Mouse (Mus musculus) intestine, embryonic 16.5 days (tissue): Measurements from ENCODE around the gene Slc15a1. TPM values are rescaled to one million over a fixed set of nuclear protein-coding genes. Genes with fewer than 3 reads are reported as not detected.

Experiments
- ATAC-seq: fragments of 200-750 bp; cut with Nextera tagmentation; 2 replicates; pipeline ENCODE4 v1.8.0; 2017; ENCODE audit warnings: moderate TSS enrichment, moderate library complexity
- H3K27ac ChIP-seq: fragments of 300-500 bp; sonication (generic); 2 replicates; pipeline ENCODE4 v1.5.1; 2014; ENCODE audit warnings: mild to moderate bottlenecking, low read length
- H3K27me3 ChIP-seq: fragments of 300-500 bp; sonication (generic); replicated peaks from 2 replicates; pipeline ENCODE4 v1.6.1; 2014; ENCODE audit warnings: low read length, control low read depth, mixed read lengths; ENCODE audit not compliant: control insufficient read depth, insufficient read depth
- H3K36me3 ChIP-seq: fragments of 300-500 bp; sonication (generic); 2 replicates; pipeline ENCODE4 v1.6.1; 2014; ENCODE audit warnings: low read length, control low read depth; ENCODE audit not compliant: control insufficient read depth, insufficient read depth
- H3K4me1 ChIP-seq: fragments of 300-500 bp; sonication (generic); 2 replicates; pipeline ENCODE4 v1.6.1; 2014; ENCODE audit warnings: low read length, control low read depth, mixed read lengths; ENCODE audit not compliant: control insufficient read depth, insufficient read depth
- H3K4me2 ChIP-seq: fragments of 300-500 bp; sonication (generic); 2 replicates; pipeline ENCODE4 v1.6.1; 2014; ENCODE audit warnings: low read depth, low read length, control low read depth
- H3K4me3 ChIP-seq: fragments of 300-500 bp; sonication (generic); 2 replicates; pipeline ENCODE4 v1.5.1; 2014; ENCODE audit warnings: mild to moderate bottlenecking, low read length
- H3K9ac ChIP-seq: fragments of 300-500 bp; sonication (generic); 2 replicates; pipeline ENCODE4 v1.6.1; 2014; ENCODE audit warnings: low read depth, low read length
- H3K9me3 ChIP-seq: fragments of 300-500 bp; sonication (generic); 2 replicates; pipeline ENCODE4 v1.6.1; 2016; ENCODE audit warnings: low read length, control low read depth; ENCODE audit not compliant: control insufficient read depth
- WGBS: fragments of 180-500 bp; shearing (Covaris S2); extraction: QIAGEN DNeasy Blood & Tissue Kit; methylation state at CpG from one replicate; pipeline ENCODE4 v1.1.7; 2014; 5-methylcytosine and 5-hydroxymethylcytosine counted together
- polyA plus RNA-seq: library from polyadenylated mRNA; unstranded; fragments of >200 nt; fragmentation: Nextera tagmentation; extraction: Ambion mirVana; gene quantifications from 2 replicates; pipeline ENCODE4 v1.2.1, GENCODE M21; 2015

The Slc15a1 gene
- polyA plus RNA-seq, 1 experiment from 2014 or later, result 12.6 TPM

- no peak overlapping the region for H3K27ac ChIP-seq
- H3K9ac ChIP-seq, result no peak overlapping the region
- H3K4me2 ChIP-seq, result no peak overlapping the region
- no peaks in the 10 kb centered on the region for H3K4me1 ChIP-seq
- no peak for ATAC-seq
- H3K4me3 ChIP-seq, result no peak overlapping the region
- no peaks in the 10 kb centered on the region for H3K27me3 ChIP-seq
- H3K36me3 ChIP-seq, result no peaks in the 10 kb centered on the region
- WGBS, result 71% methylated on average over 3 of the region's 3 CpGs
- H3K9me3 ChIP-seq, result no peaks in the 10 kb centered on the region
Measured at GRCm38 (mm10) chr14:121460966-121461365, 44.1 kb downstream of the Slc15a1 start.

GRCm38 (mm10) chr14:121458521-121458920 lies 46.5 kb downstream of the Slc15a1 start:
- Histone ChIP-seq H3K9me3 (no peaks in the 10 kb centered on the region; the same call in 1 of the 2 replicates), H3K27me3 (no peaks in the 10 kb centered on the region), H3K4me3 (no peak overlapping the region), H3K27ac (no peak overlapping the region), H3K4me1 (0 out of 2 replicates have a peak, but pooled peaks cover 3% of the 10 kb centered on the region), H3K4me2 (no peak overlapping the region), H3K9ac (no peak overlapping the region), H3K36me3 (no peaks in the 10 kb centered on the region)
- 77% methylated on average over 1 of the region's 1 CpGs for WGBS
- no peak for ATAC-seq

DNA sequence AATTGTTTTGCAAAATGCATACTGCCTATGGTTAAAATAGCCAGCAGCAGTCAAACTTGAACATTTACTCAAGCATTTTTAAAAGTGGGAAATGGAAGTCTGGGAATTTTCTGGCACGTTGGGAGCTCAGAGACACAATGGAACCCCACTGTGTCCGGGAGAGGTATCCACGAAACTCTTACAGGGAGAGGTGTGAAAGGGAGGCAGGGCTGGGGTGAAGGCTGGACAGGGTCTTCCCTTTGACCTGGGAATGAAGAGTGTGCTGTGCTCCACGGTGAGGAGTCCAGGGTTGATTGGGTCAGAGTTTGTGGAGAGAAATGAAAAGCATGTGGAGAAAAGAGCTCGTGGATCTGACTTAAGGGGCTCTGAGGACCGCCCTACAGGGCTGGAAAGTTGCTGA lies 47.5 kb downstream of the Slc15a1 start:
- Histone ChIP-seq H3K27me3 (no peaks in the 10 kb centered on the region), H3K9ac (no peak overlapping the region), H3K27ac (no peak overlapping the region), H3K9me3 (no peaks in the 10 kb centered on the region; the same call in 1 of the 2 replicates), H3K4me3 (no peak overlapping the region), H3K4me2 (no peak overlapping the region), H3K36me3 (no peaks in the 10 kb centered on the region), H3K4me1 (0 out of 2 replicates have a peak, but pooled peaks cover 3% of the 10 kb centered on the region)
- no peak for ATAC-seq
- WGBS, result 84% methylated on average over 6 of the region's 6 CpGs

GRCm38 (mm10) chr14:121456416-121457285 lies 48.4 kb downstream of the Slc15a1 start:
- H3K27me3 ChIP-seq, result no peaks in the 10 kb centered on the region
- no peak overlapping the region for H3K4me3 ChIP-seq
- no peak overlapping the region for H3K27ac ChIP-seq
- H3K4me1 ChIP-seq, result 0 out of 2 replicates have a peak, but pooled peaks cover 3% of the 10 kb centered on the region
- H3K36me3 ChIP-seq, result no peaks in the 10 kb centered on the region
- H3K9me3 ChIP-seq, result no peaks in the 10 kb centered on the region; the same call in 1 of the 2 replicates
- H3K4me2 ChIP-seq, result no peak overlapping the region
- H3K9ac ChIP-seq, result no peak overlapping the region
- WGBS, result 84% methylated on average over 11 of the region's 11 CpGs
- ATAC-seq, result no peak

- H3K9me3 ChIP-seq, result no peaks in the 10 kb centered on the region; the same call in 1 of the 2 replicates
- H3K9ac ChIP-seq, result peak overlapping the region; percentile 24; the same call in 1 of the 2 replicates
- no peak for ATAC-seq
- 73% methylated on average over 15 of the region's 15 CpGs for WGBS
- H3K4me1 ChIP-seq, result 0 out of 2 replicates have a peak, but pooled peaks cover 3% of the 10 kb centered on the region
- H3K36me3 ChIP-seq, result no peaks in the 10 kb centered on the region
- H3K4me3 ChIP-seq, result no peak overlapping the region
- no peak overlapping the region for H3K27ac ChIP-seq
- no peaks in the 10 kb centered on the region for H3K27me3 ChIP-seq
- H3K4me2 ChIP-seq, result no peak overlapping the region
Measured at GRCm38 (mm10) chr14:121455976-121456375, 49.1 kb downstream of the Slc15a1 start.

DNA sequence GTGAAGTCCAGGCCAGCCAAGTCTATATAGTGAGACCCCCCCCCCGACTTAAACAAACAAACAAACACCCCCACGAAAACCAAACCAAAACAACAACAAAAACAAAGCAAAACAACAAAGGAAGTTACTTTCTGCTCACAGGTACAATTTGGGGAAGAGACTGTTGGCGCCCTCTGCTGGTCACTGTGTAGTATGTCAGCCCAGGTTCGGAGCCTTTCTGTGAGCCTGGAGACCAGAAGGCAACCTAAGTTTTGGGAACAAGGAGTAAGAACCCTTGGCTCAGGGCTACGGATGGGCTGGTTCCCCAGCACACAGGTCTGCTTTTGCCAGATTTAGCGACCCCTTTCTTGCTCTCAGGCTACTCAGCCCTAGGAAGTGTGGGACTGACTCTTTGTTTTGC lies 49.5 kb downstream of the Slc15a1 start:
- H3K27me3 ChIP-seq, result no peaks in the 10 kb centered on the region
- no peaks in the 10 kb centered on the region for H3K36me3 ChIP-seq
- 9% methylated on average over 6 of the region's 6 CpGs for WGBS
- peaks cover 6% of the 10 kb centered on the region; the same call in 1 of the 2 replicates for H3K4me1 ChIP-seq
- H3K9me3 ChIP-seq, result no peaks in the 10 kb centered on the region; the same call in 1 of the 2 replicates
- H3K4me3 ChIP-seq, result no peak overlapping the region
- no peak for ATAC-seq
- H3K9ac ChIP-seq, result peak overlapping the region; percentile 24; the same call in 1 of the 2 replicates
- H3K27ac ChIP-seq, result no peak overlapping the region
- H3K4me2 ChIP-seq, result no peak overlapping the region

- no peak overlapping the region for H3K9ac ChIP-seq
- WGBS, result 48% methylated on average over 3 of the region's 3 CpGs
- ATAC-seq, result peak; percentile 60
- no peak overlapping the region for H3K27ac ChIP-seq
- no peaks in the 10 kb centered on the region for H3K36me3 ChIP-seq
- H3K4me2 ChIP-seq, result no peak overlapping the region
- no peaks in the 10 kb centered on the region for H3K27me3 ChIP-seq
- H3K4me3 ChIP-seq, result no peak overlapping the region
- no peaks in the 10 kb centered on the region; the same call in 1 of the 2 replicates for H3K9me3 ChIP-seq
- peaks cover 6% of the 10 kb centered on the region; the same call in 1 of the 2 replicates for H3K4me1 ChIP-seq
Measured at GRCm38 (mm10) chr14:121453130-121453529, 51.9 kb downstream of the Slc15a1 start.

DNA sequence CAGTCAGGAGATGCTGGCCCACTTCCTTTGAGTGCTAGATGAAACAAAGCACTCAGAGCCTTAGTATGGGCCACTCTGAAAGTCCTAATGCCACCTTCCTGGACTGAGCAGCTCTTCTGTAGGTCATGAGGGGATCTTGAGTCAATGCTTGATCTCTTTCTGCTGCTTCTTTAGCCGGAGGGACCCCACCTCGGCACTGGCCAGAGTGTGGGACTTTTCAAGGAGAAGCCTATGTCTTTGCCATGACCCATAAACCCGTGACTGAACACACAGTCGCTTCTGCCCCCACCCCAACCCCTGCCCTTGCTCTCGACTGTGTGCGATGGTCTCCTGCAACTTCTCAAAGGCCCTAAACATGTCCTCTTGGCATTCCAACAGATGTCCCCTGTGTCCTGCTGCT lies 52.8 kb downstream of the Slc15a1 start:
- no peak for ATAC-seq
- H3K4me2 ChIP-seq, result no peak overlapping the region
- H3K4me1 ChIP-seq, result peaks cover 6% of the 10 kb centered on the region; the same call in 1 of the 2 replicates
- H3K27me3 ChIP-seq, result no peaks in the 10 kb centered on the region
- H3K9ac ChIP-seq, result no peak overlapping the region
- H3K27ac ChIP-seq, result no peak overlapping the region
- no peaks in the 10 kb centered on the region for H3K36me3 ChIP-seq
- 86% methylated on average over 6 of the region's 6 CpGs for whole genome bisulfite sequencing
- no peak overlapping the region for H3K4me3 ChIP-seq
- no peaks in the 10 kb centered on the region; the same call in 1 of the 2 replicates for H3K9me3 ChIP-seq

GRCm38 (mm10) chr14:121451424-121452029 lies 53.5 kb downstream of the Slc15a1 start:
- Histone ChIP-seq H3K9me3 (no peaks in the 10 kb centered on the region; the same call in 1 of the 2 replicates), H3K4me1 (peaks cover 6% of the 10 kb centered on the region; the same call in 1 of the 2 replicates), H3K27ac (no peak overlapping the region), H3K4me3 (no peak overlapping the region), H3K36me3 (no peaks in the 10 kb centered on the region), H3K4me2 (no peak overlapping the region), H3K27me3 (no peaks in the 10 kb centered on the region), H3K9ac (no peak overlapping the region)
- 75% methylated on average over 7 of the region's 7 CpGs for WGBS
- no peak for ATAC-seq
